Mouse (Mus musculus) megakaryocyte, embryonic 14.5 days (primary cell): ENCODE measurements around the gene Zdhhc6. TPM values are rescaled to one million over a fixed set of nuclear protein-coding genes. Genes with fewer than 3 reads are reported as not detected.

ENCODE experiments used
- H3K27me3 ChIP-seq: replicated peaks from 2 replicates; pipeline ENCODE3; 2012; ENCODE audit warnings: inconsistent platforms
- H3K36me3 ChIP-seq: replicated peaks from 2 replicates; pipeline ENCODE3; 2012; ENCODE audit warnings: low read length, inconsistent platforms, mixed read lengths
- H3K4me1 ChIP-seq: 2 replicates; pipeline ENCODE4 v1.6.1; 2012; ENCODE audit warnings: inconsistent platforms
- H3K4me3 ChIP-seq: replicated peaks from 2 replicates; pipeline ENCODE3; 2012; ENCODE audit warnings: moderate library complexity, mild to moderate bottlenecking, inconsistent platforms
- H3K9me3 ChIP-seq: 2 replicates; pipeline ENCODE4 v1.6.1; 2012; ENCODE audit warnings: inconsistent platforms
- FLI1 ChIP-seq: IDR thresholded peaks from 2 replicates; pipeline ENCODE4 v1.6.1; 2012; ENCODE audit warnings: low read length, inconsistent platforms, mixed read lengths
- GATA1 ChIP-seq: IDR thresholded peaks from 3 replicates; pipeline ENCODE4 v1.6.1; 2012; ENCODE audit warnings: mixed read lengths, low read length, inconsistent platforms, borderline replicate concordance
- polyA plus RNA-seq: library from polyadenylated mRNA; stranded (reverse); fragments of >175 nt; gene quantifications from 2 replicates; pipeline ENCODE4 v1.2.3, GENCODE M21; 2012; ENCODE audit warnings: low replicate concordance; ENCODE audit not compliant: insufficient read depth

Zdhhc6 gene
- polyA plus RNA-seq, 1 experiment: 14.2 TPM

DNA sequence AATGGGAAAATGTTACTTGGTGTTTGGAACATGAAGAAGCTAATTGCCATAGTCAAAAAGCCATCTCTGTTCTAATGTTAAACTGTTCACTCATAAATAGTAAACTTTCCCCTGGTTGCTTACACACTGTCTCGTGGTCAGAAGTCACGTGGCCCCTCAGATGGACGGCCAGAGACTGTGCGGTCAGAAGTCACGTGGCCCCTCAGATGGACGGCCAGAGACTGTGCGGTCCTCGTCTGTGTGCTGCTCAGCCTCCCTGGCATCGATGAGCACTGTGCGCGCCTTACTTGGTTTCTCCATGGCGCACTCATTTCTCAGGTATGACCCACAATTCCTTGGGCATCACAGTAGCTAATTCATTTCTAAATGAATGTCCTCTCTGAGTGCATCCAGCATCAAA lies 20.6 kb upstream of the Zdhhc6 start:
- no peaks in the 10 kb centered on the region for H3K9me3 ChIP-seq
- TF ChIP-seq GATA1 (no peak), FLI1 (no peak)
- peaks cover 70% of the 10 kb centered on the region for H3K36me3 ChIP-seq
- H3K4me1 ChIP-seq: peaks cover 7% of the 10 kb centered on the region
- no peak overlapping the region for H3K4me3 ChIP-seq
- H3K27me3 ChIP-seq: no peaks in the 10 kb centered on the region

DNA sequence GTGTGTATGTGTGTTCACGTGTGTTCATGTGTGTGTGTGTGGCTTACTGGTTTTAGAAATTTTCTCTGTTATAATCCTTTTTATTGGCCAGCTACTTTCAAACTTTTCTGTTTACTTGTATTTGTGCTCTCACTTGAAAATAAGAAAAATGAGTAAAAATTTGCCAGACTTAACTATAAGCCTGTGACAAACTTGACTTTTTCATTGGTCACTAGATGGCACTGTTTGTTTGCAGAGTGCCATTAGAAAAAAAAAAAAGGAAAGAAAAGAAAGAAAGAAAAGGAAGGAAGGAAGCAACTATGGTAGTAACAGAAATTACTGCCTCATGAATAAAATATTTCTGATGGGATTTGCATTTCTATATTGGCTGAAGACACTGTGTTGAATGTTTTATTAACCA lies 20.0 kb upstream of the Zdhhc6 start:
- peaks cover 7% of the 10 kb centered on the region for H3K4me1 ChIP-seq
- H3K9me3 ChIP-seq: no peaks in the 10 kb centered on the region
- peaks cover 72% of the 10 kb centered on the region for H3K36me3 ChIP-seq
- no peaks in the 10 kb centered on the region for H3K27me3 ChIP-seq
- H3K4me3 ChIP-seq: no peak overlapping the region
- TF ChIP-seq GATA1: no peak
- no peak for TF ChIP-seq FLI1

DNA sequence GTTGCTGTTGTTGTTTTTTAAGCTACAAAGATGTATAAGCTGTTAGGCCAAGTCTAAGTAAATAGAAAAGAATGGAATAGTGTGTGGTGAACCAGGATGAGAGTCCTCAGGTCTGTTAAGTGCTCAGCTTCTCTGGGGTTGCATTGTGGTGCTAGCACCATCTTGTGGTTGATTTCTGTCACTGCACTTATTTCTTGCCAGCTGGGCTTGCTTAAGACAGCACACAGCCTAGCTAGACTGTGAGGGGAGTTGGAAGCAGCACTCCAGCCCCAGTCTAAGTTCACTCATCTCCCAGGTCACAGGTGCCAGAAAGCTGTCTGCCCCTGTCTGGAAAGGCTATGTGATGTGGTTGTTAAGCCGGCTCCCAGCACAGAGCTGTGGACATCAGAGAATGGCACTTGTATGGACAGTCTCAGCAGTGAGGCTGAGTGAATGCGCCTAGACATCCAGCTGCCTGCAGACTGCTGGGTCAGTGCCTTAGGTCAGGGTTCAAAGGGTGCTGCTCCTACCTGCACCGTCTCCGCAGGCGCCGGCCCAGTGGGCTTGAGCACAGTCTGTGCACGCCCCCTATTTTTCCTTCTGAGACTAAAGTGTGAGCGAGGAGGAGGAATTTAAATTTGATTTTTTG lies 16.9 kb upstream of the Zdhhc6 start:
- no peak for TF ChIP-seq GATA1
- TF ChIP-seq FLI1: no peak
- Histone ChIP-seq H3K36me3 (peaks cover 87% of the 10 kb centered on the region), H3K27me3 (no peaks in the 10 kb centered on the region), H3K9me3 (no peaks in the 10 kb centered on the region), H3K4me1 (peaks cover 8% of the 10 kb centered on the region), H3K4me3 (no peak overlapping the region)

DNA sequence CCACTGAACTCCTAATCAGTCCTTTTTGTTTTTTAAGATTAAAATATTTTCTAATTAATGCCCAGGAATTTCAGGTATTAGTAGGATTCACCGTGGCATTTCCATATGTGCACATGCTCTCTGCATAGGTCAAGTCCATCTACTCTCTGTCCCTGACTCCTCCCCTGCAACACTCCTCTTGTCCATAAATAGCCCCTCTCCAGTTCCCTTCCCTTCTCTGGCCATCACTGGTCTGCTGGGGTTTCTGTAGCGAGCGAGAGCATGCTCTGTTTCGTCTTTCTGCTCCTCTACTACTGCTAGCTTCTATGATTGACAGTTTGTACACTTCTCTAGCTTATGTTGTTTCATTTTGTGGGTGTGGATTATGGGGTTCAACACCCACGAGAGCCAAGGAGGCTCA lies 15.9 kb upstream of the Zdhhc6 start:
- no peaks in the 10 kb centered on the region for H3K27me3 ChIP-seq
- peaks cover 11% of the 10 kb centered on the region for H3K4me1 ChIP-seq
- H3K4me3 ChIP-seq: no peak overlapping the region
- H3K36me3 ChIP-seq: peaks cover 86% of the 10 kb centered on the region
- H3K9me3 ChIP-seq: no peaks in the 10 kb centered on the region
- TF ChIP-seq GATA1 (no peak), FLI1 (no peak)

DNA sequence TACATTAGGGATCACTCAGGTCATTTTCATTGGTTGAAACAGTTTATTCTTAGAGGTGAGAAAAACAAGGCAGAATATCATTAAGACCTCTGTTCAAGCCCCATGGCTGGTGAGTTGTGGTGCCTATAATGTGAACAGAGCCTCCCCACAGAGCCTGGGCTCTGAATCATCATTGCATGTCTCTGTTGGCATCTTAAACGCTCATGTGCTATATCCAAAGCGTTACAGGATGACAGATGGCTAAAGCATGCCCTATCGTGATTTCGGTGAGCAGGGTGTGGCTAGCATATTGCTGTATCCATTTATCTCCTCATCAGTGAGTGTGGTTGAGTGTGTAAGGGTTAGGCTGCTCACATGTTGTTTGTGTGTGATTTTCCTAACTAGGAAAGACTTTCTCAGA lies 11.7 kb upstream of the Zdhhc6 start:
- Histone ChIP-seq H3K4me1 (0 out of 2 replicates have a peak, but pooled peaks cover 4% of the 10 kb centered on the region), H3K9me3 (no peaks in the 10 kb centered on the region), H3K36me3 (peaks cover 97% of the 10 kb centered on the region), H3K27me3 (no peaks in the 10 kb centered on the region), H3K4me3 (no peak overlapping the region)
- TF ChIP-seq FLI1 (no peak), GATA1 (no peak)

DNA sequence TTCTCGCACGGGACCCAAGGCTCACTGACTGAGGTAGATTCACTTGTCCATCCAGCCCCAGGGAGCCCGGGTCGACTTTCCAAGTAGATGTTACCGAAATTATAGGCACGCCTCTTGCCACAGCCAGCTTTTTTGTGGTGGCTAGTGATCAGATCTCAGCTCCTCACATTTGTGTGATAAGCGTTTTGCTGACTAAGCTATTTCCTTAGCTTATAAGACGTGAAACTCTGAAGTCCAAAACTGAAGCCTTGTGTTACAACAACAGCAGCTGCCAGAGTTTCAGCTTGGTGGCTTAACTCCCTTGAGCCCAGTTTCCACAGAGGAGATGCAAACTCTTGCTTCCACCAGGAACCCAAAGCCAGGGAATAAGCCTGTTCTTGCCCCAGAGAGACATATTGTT lies 6.8 kb upstream of the Zdhhc6 start:
- H3K4me3 ChIP-seq: no peak overlapping the region
- peaks cover 61% of the 10 kb centered on the region for H3K36me3 ChIP-seq
- no peaks in the 10 kb centered on the region for H3K9me3 ChIP-seq
- no peaks in the 10 kb centered on the region for H3K27me3 ChIP-seq
- TF ChIP-seq GATA1 (no peak), FLI1 (no peak)
- peaks cover 13% of the 10 kb centered on the region for H3K4me1 ChIP-seq

DNA sequence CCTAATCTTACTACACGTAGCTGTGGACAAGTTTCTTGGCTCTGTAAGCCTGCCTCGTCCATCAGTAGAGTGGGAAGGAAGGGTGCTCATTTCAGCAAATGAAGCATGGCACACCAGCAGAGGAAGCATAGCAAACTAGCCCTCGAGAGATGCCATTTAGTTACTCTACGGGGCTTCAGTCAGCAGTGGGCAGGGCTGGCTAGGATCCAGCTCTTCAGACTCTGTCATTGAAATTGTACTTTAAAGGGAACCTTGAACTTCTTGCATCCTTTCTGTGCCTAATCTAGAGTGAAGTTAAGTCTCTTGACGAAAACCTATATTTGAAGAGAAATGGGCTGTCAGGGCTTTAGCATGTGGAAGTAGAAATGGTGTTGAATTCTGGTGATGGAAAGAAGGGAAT lies 3.7 kb upstream of the Zdhhc6 start:
- Histone ChIP-seq H3K4me3 (no peak overlapping the region), H3K36me3 (peaks cover 32% of the 10 kb centered on the region), H3K4me1 (peaks cover 30% of the 10 kb centered on the region), H3K27me3 (no peaks in the 10 kb centered on the region), H3K9me3 (no peaks in the 10 kb centered on the region)
- TF ChIP-seq FLI1 (no peak), GATA1 (no peak)

DNA sequence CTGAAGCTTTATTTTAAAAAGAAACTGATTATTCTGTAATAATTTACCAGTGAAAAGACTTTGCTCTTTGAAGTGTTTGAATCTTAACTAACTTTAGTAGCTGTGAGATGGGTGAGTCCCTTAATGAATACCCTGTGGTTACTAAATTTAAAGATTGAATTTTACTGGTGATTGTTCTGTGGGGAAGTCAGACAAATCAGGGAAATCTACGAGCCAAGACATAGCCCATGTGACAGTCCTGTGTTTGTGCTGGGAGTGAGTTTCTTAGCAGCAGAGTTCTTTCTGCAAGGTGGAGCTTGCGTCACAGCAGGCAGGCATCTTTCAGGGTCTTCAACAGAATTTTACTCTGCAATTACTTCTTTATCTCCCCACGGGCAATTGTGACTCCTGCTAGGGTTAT lies 3.2 kb upstream of the Zdhhc6 start:
- H3K4me3 ChIP-seq: no peak overlapping the region
- TF ChIP-seq FLI1 (no peak), GATA1 (no peak)
- no peaks in the 10 kb centered on the region for H3K9me3 ChIP-seq
- no peaks in the 10 kb centered on the region for H3K27me3 ChIP-seq
- H3K36me3 ChIP-seq: peaks cover 27% of the 10 kb centered on the region
- H3K4me1 ChIP-seq: peaks cover 35% of the 10 kb centered on the region

DNA sequence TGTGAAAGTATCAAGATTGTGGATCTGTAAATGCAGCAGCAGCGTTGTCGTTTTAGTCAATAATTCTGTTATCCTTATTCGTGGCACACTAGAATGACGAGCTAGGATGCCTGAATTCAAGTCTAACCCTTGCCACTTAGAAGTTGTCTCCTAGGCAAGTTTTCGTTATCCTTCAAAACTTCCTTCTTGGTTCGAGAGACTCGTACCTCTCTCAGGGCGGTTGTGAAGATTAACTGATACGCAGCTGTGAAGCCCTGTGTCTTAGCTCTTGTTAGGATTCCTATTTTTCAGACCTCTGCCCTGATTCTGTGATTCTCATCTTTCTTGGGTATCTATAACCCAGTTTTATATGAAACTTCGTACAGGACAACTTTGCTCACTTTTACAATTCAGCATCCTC lies 1.1 kb upstream of the Zdhhc6 start:
- no peaks in the 10 kb centered on the region for H3K9me3 ChIP-seq
- TF ChIP-seq FLI1 (no peak), GATA1 (no peak)
- H3K4me3 ChIP-seq: peak overlapping the region; percentile 99
- peaks cover 26% of the 10 kb centered on the region for H3K36me3 ChIP-seq
- peaks cover 49% of the 10 kb centered on the region for H3K4me1 ChIP-seq
- H3K27me3 ChIP-seq: no peaks in the 10 kb centered on the region

DNA sequence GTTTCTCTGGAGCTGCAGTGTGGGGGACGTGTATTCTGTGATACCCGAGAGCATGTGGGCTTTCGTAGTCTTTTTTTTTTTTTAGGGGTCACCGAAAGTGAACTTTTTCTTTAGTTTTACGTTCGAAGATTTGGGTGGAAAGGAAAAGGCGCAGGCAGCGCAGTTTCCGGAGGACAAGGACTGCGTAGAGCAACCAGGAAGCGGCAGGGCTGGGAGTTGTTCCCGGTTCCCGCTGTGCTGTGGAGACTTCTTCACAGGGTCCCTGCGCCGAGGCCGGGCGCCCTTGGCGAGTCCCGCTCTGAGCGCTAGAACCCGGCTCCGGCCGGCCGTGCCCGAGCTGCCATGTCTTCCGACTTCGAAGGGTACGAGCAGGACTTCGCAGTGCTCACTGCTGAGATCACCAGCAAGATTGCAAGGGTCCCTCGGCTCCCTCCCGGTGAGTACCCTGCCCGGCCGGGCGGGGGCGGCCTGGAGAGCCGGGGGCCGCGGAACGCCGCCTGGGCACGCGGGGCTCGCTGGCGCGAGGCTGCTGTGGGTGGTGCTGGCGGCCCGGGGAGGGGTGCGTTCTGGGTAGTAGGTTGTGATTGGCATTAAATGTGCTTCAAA lies 380 bp upstream of the Zdhhc6 start, which contains the start of gene Vti1a:
TSS of gene Vti1a (plus strand) at position 187 of the 606 bp plus-strand sequence.
- H3K4me1 ChIP-seq: peaks cover 49% of the 10 kb centered on the region
- peaks cover 28% of the 10 kb centered on the region for H3K36me3 ChIP-seq
- peak within 1 kb of the TSS; percentile 99 for H3K4me3 ChIP-seq
- H3K27me3 ChIP-seq: no peaks in the 10 kb centered on the region
- H3K9me3 ChIP-seq: no peaks in the 10 kb centered on the region
- no peak for TF ChIP-seq GATA1
- peak; percentile 4; the same call in 1 of the 2 replicates for TF ChIP-seq FLI1
